Mouse (Mus musculus) erythroblast, embryonic 14.5 days (primary cell): ENCODE measurements around the gene Tgfbr3.

Source experiments
- GATA1 ChIP-seq: IDR thresholded peaks from 2 replicates; pipeline ENCODE4 v1.6.1; 2012; ENCODE audit warnings: low read length, inconsistent platforms, mixed read lengths
- TAL1 ChIP-seq: IDR thresholded peaks from 3 replicates; pipeline ENCODE4 v1.6.1; 2012; ENCODE audit warnings: low read length, inconsistent platforms, mixed read lengths

DNA sequence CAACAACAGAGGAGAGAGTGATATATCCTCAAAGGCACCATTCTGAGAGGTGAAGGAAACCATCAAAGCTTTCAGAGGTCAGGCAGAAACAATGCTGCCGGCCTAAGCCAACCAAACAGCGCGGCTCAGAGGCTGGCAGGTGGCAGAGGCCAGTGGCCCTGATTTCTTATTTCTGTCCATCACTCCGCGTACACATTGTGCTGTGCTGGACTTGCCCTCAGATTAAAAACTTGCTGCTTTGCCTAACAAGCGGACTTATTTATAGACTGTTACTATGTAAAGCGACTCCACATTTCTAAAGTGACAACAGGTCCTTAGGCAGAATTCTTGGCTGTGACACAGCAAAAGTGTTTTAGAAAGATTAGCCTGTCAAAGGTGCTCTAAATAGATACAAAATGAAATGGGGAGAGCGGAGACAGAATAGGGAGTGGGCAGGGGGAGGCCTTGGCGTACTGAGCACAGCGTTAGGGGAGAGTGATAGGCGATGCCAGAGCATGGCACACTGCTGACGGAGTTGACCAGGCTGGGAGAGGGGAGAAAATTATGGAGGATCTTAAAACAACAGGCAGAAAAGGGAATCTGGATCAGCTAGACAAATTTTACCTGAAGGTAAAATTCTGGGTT, 227.1 kb downstream of the Tgfbr3 start:
- TF ChIP-seq TAL1 (no peak), GATA1 (no peak)
